Mouse (Mus musculus) heart, postnatal 25 days (tissue): ENCODE measurements around the gene Mageb5. TPM values are rescaled to one million over a fixed set of nuclear protein-coding genes. Genes with fewer than 3 reads are reported as not detected.
"Not testable (repeated sequence)": the region's sequence is repeated elsewhere in the genome, so short reads cannot be mapped to it uniquely, and the experiment has no call there.

Source experiments
- DNase-seq: peaks from one replicate; pipeline ENCODE4 v3.0.0; 2022; ENCODE audit warnings: low spot score
- intact Hi-C: fragments of 180-260 bp; cut with DNase I; formaldehyde crosslinking; loops from one replicate; pipeline ENCODE4 v1.15.1; 2025
- total RNA-seq, 2 experiments: library from RNA; stranded (reverse); gene quantifications; 2 replicates each; pipeline ENCODE4 v1.2.3; 2021

Gene Mageb5
- not detected for total RNA-seq

- DNase-seq, intact Hi-C loops: not testable (repeated sequence)
Measured at GRCm38 (mm10) chrX:91782918-91783317, at the start of gene Mageb5. TSS of gene Mageb5 (minus strand) at chrX:91783018.

- DNase-seq, result not testable (repeated sequence)
- intact Hi-C loops, result loop anchor here (5.0 kb wide), 1 partner anchor 102 kb away; no protein-coding TSS in a partner anchor
Measured at GRCm38 (mm10) chrX:91759591-91760226, 23.1 kb downstream of the Mageb5 start.

Other genes starting within 250 kb of the Mageb5 start
- gene 1700084M14Rik, start 207.1 kb downstream of the Mageb5 start, total RNA-seq, result not detected
- gene Gm14781, start 150.8 kb downstream of the Mageb5 start, total RNA-seq, result not detected
- gene Mageb1, start 233.3 kb upstream of the Mageb5 start, total RNA-seq, result not detected